Comparison of ENCODE assay signal across 16 mouse cellular contexts in the genomic region with DNA sequence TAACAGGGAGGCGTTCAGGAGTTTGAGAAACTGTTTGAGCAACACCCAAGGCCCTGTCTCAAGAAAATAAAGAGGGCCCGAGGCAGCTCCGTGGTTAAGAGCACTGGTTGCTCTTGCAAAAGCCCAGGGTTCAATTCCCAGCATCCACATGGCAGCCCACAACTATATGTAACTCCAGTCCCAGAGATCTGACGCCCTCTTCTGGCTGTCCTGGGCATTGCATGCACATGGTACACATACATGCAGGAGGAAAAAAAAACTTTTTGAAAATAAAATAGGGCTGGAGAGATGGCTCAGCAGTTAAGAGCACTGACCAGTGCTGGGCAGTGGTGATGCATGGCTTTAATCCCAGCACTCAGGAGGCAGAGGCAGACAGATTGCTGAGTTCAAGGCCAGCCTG. TPM values are rescaled to one million over a fixed set of nuclear protein-coding genes. Genes with fewer than 3 reads are reported as not detected.
DNase-seq lines count a peak whose midpoint lies in the region; ATAC-seq and TF ChIP-seq lines count a peak whose summit lies in the region.
"Had no signal": no experiment of that assay in that cellular context is flagged by ENCODE, and none has a peak within 500 bp of the region (broad histone marks: within the 10 kb centered on the region; RNA-seq: fewer than 3 reads in every experiment).

No protein-coding gene starts in this region.

- no peak overlapping the region for H3K4me3 ChIP-seq in left cerebral cortex, adult 2 months
- no peak overlapping the region for H3K4me3 ChIP-seq in ES-Bruce4 (ENCODE audit: low read depth, low read length)
- H3K4me3 ChIP-seq: forebrain, embryonic 13.5 days; kidney, embryonic 15.5 days; liver, embryonic 15.5 days; midbrain, embryonic 10.5 days had no signal

- no peaks in the 10 kb centered on the region for H3K27me3 ChIP-seq in ES-Bruce4 (ENCODE audit: control insufficient read depth, insufficient read depth, low read length, poor library complexity, severe bottlenecking)
- H3K27me3 ChIP-seq: kidney, embryonic 15.5 days had no signal

- no peaks in the 10 kb centered on the region for H3K36me3 ChIP-seq in ES-Bruce4 (ENCODE audit: control insufficient read depth, insufficient read depth, low read length, poor library complexity, severe bottlenecking)
- H3K36me3 ChIP-seq: kidney, embryonic 15.5 days; liver, embryonic 15.5 days; midbrain, embryonic 10.5 days had no signal

- H3K9ac ChIP-seq in ES-Bruce4 (ENCODE audit: low read depth, poor library complexity, severe bottlenecking), result no peak overlapping the region
- H3K9ac ChIP-seq: forebrain, embryonic 13.5 days; kidney, embryonic 15.5 days; liver, embryonic 15.5 days had no signal

- no peak for TF ChIP-seq POLR2A in ES-Bruce4 (IDR thresholded peaks at IDR 0.05; ENCODE audit: insufficient read depth, low read length)

- no peak for ATAC-seq in CD4-positive, CD25-positive, alpha-beta regulatory T cell, adult 4 months
- ATAC-seq: hindbrain, embryonic 16.5 days had no signal

- TF ChIP-seq EP300 in ES-Bruce4 (IDR thresholded peaks at IDR 0.05; ENCODE audit: insufficient read depth, low read depth, low read length), result no peak

- TF ChIP-seq CTCF in left cerebral cortex, adult 2 months (IDR thresholded peaks at IDR 0.05), result peak; percentile 15
- TF ChIP-seq CTCF in ES-Bruce4 (IDR thresholded peaks at IDR 0.05; ENCODE audit: low read depth, low read length), result peak; percentile 34

- no peaks in the 10 kb centered on the region for H3K9me3 ChIP-seq in ES-Bruce4 (replicated peaks; ENCODE audit: control insufficient read depth, insufficient read depth, low read length, poor library complexity, severe bottlenecking)
- H3K9me3 ChIP-seq: kidney, embryonic 15.5 days; liver, embryonic 15.5 days had no signal

- intact Hi-C loops in left cerebral cortex, adult 2 months (cut with DNase I), result loop anchor here (5.0 kb wide), 2 partner anchors 66 to 126 kb away; no protein-coding TSS in a partner anchor
- intact Hi-C loops in left cerebral cortex, postnatal 10 days (cut with DNase I), result no loop called here

- DNase-seq in CD4-positive, CD25-positive, alpha-beta regulatory T cell, adult 2 months (ENCODE audit: low read depth, low spot score), result peak; percentile 28
- no peak for DNase-seq in left cerebral cortex, adult 2 months (ENCODE audit: extremely low spot score in 1 of 2, low spot score in 2 of 2)
- DNase-seq in left cerebral cortex, postnatal 10 days (ENCODE audit: extremely low spot score in 1 of 2, low spot score in 2 of 2), result no peak
- peak; percentile 44 for DNase-seq in induced T-regulatory cell, adult 2 months (ENCODE audit: low read depth)
- no peak for DNase-seq in B cell, adult 2 months
- no peak for DNase-seq in urinary bladder, postnatal 36 days (ENCODE audit: low spot score in 2 of 2)
- DNase-seq: adrenal gland, adult 8-10 months; cerebellum, adult 11-12 months; gastrocnemius, postnatal 36 days had no signal

- H3K27ac ChIP-seq in left cerebral cortex, adult 2 months, result no peak overlapping the region
- H3K27ac ChIP-seq in ES-Bruce4 (ENCODE audit: insufficient read depth, low read length), result no peak overlapping the region
- H3K27ac ChIP-seq: forebrain, embryonic 13.5 days; kidney, embryonic 15.5 days; liver, embryonic 15.5 days; midbrain, embryonic 10.5 days had no signal

- peaks cover 11% of the 10 kb centered on the region for H3K4me1 ChIP-seq in ES-Bruce4 (ENCODE audit: control insufficient read depth, insufficient read depth, low read length)
- H3K4me1 ChIP-seq: forebrain, embryonic 13.5 days had no signal

RNA-seq across cellular contexts. Expression of a gene that starts 29.1 kb away (rescaled TPM):
- not detected for polyA plus RNA-seq in CD4-positive, CD25-positive, alpha-beta regulatory T cell, adult 4 months (2017; shearing (Covaris generic))
- 10 to 100 TPM; 17.1 to 18.2 TPM for total RNA-seq in left cerebral cortex, adult 2 months (2021)
- total RNA-seq in left cerebral cortex, postnatal 10 days (2021), result 1 to 10 TPM; 4.2 to 5.9 TPM
- polyA plus RNA-seq in ES-Bruce4 (2011; ENCODE audit: insufficient read depth, insufficient read length, low read depth, missing spikeins), result 7.5 and 8.3 TPM in 2 replicates

RNA-seq across cellular contexts. Expression of a gene that starts 32.7 kb away (rescaled TPM):
- polyA plus RNA-seq in CD4-positive, CD25-positive, alpha-beta regulatory T cell, adult 4 months (2017; shearing (Covaris generic)), result under 1 TPM in 1 of 2 experiments, not detected in 1; 0.34 TPM
- 1 to 10 TPM; 1.3 to 1.9 TPM for total RNA-seq in left cerebral cortex, adult 2 months (2021)
- 1 to 10 TPM; 1.9 TPM for total RNA-seq in left cerebral cortex, postnatal 10 days (2021)
- polyA plus RNA-seq in ES-Bruce4 (2011; ENCODE audit: insufficient read depth, insufficient read length, low read depth, missing spikeins), result 44.7 and 51.3 TPM in 2 replicates

RNA-seq across cellular contexts. Expression of a gene that starts 54.6 kb away (rescaled TPM):
- polyA plus RNA-seq in CD4-positive, CD25-positive, alpha-beta regulatory T cell, adult 4 months (2017; shearing (Covaris generic)), result 1 to 10 TPM; 3.0 to 4.7 TPM
- total RNA-seq in left cerebral cortex, adult 2 months (2021), result 1 to 10 TPM; 2.7 to 4.4 TPM
- 1 to 10 TPM; 3.5 to 5.0 TPM for total RNA-seq in left cerebral cortex, postnatal 10 days (2021)
- 1.6 and 2.8 TPM in 2 replicates for polyA plus RNA-seq in ES-Bruce4 (2011; ENCODE audit: insufficient read depth, insufficient read length, low read depth, missing spikeins)
- total RNA-seq: gastrocnemius, postnatal 36 days had no signal

Comparison
In these comparisons a context has a peak if more than half of its experiments do, and no peak if none do; other contexts are left out.
1. DNase-seq: peak in CD4-positive, CD25-positive, alpha-beta regulatory T cell, adult 2 months (single experiment) and induced T-regulatory cell, adult 2 months (single experiment); none in left cerebral cortex, adult 2 months (0 of 2), left cerebral cortex, postnatal 10 days (0 of 2), B cell, adult 2 months (0 of 2) and urinary bladder, postnatal 36 days (0 of 2).